Mouse (Mus musculus): Measurements from ENCODE around the gene Nlrc4. TPM values are rescaled to one million over a fixed set of nuclear protein-coding genes. Genes with fewer than 3 reads are reported as not detected.

Nlrc4 gene
- polyA plus RNA-seq, 1 experiment = 1.4 TPM

GRCm38 (mm10) chr17:74395383-74396065, 63.4 kb downstream of the Nlrc4 start, which contains the start of gene Slc30a6:
TSS of gene Slc30a6 (plus strand) at chr17:74395608.
- DNase-seq (ENCODE audit: low read depth in 1 of 2, low spot score in 2 of 2) = peak; percentile 89 to 96
- no peaks in the 10 kb centered on the region for H3K36me3 ChIP-seq (ENCODE audit: control insufficient read depth, insufficient read depth, low read length)
- H3K4me3 ChIP-seq (ENCODE audit: extremely low read depth, insufficient read depth, insufficient read length) = peak within 1 kb of the TSS; percentile 92
- peak within 1 kb of the TSS; percentile 89 for H3K27ac ChIP-seq (ENCODE audit: insufficient read depth, low read length)
- TF ChIP-seq POLR2A (IDR thresholded peaks at IDR 0.05; ENCODE audit: low read depth, low read length) (peak; percentile 85), CTCF (IDR thresholded peaks at IDR 0.05; ENCODE audit: extremely low read depth, insufficient read depth, insufficient read length, insufficient replicate concordance) (no peak)
- peaks cover 6% of the 10 kb centered on the region; the same call in 1 of the 2 replicates for H3K4me1 ChIP-seq (ENCODE audit: control insufficient read depth, insufficient read depth, insufficient read length)
- no peaks in the 10 kb centered on the region for H3K27me3 ChIP-seq (ENCODE audit: control insufficient read depth, insufficient read depth, low read length)
- under 1% methylated on average over 41 of the region's 41 CpGs for WGBS

DNA sequence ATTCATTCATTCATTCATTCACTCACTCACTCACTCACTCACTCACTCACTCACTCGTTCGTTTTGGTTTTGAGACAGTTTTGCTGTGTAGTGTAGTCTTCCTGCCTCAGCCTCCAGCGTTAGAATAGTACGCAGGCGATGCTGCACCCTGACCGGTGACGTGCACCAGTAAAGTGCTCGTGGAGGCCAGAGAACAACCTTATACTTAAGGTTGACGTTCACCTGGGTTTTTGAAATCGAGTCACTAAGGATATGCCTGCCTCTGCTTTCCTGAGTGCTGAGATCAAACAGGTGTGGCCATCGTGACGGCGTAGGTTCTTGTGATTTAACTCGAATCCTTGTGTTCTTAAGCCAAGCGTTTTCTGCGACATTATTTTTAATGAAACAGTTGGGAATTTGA, 64.1 kb downstream of the Nlrc4 start:
- Histone ChIP-seq H3K4me3 (ENCODE audit: extremely low read depth, insufficient read depth, insufficient read length) (peak overlapping the region; percentile 92), H3K27me3 (ENCODE audit: control insufficient read depth, insufficient read depth, low read length) (no peaks in the 10 kb centered on the region), H3K4me1 (ENCODE audit: control insufficient read depth, insufficient read depth, insufficient read length) (peaks cover 6% of the 10 kb centered on the region; the same call in 1 of the 2 replicates), H3K27ac (ENCODE audit: insufficient read depth, low read length) (peak overlapping the region; percentile 41; the same call in 1 of the 2 replicates), H3K36me3 (ENCODE audit: control insufficient read depth, insufficient read depth, low read length) (no peaks in the 10 kb centered on the region)
- 12% methylated on average over 16 of the region's 16 CpGs for WGBS
- DNase-seq (ENCODE audit: low read depth in 1 of 2, low spot score in 2 of 2) = peak in 1 of 2 experiments; percentile 4
- TF ChIP-seq POLR2A (IDR thresholded peaks at IDR 0.05; ENCODE audit: low read depth, low read length) = no peak
- TF ChIP-seq CTCF (IDR thresholded peaks at IDR 0.05; ENCODE audit: extremely low read depth, insufficient read depth, insufficient read length, insufficient replicate concordance) = no peak

GRCm38 (mm10) chr17:74394381-74394780, 64.6 kb downstream of the Nlrc4 start:
- peaks cover 6% of the 10 kb centered on the region; the same call in 1 of the 2 replicates for H3K4me1 ChIP-seq (ENCODE audit: control insufficient read depth, insufficient read depth, insufficient read length)
- H3K27ac ChIP-seq (ENCODE audit: insufficient read depth, low read length) = no peak overlapping the region
- no peaks in the 10 kb centered on the region for H3K36me3 ChIP-seq (ENCODE audit: control insufficient read depth, insufficient read depth, low read length)
- no peaks in the 10 kb centered on the region for H3K27me3 ChIP-seq (ENCODE audit: control insufficient read depth, insufficient read depth, low read length)
- WGBS = 78% methylated on average over 2 of the region's 2 CpGs
- no peak overlapping the region for H3K4me3 ChIP-seq (ENCODE audit: extremely low read depth, insufficient read depth, insufficient read length)
- DNase-seq (ENCODE audit: low read depth in 1 of 2, low spot score in 2 of 2) = no peak
- TF ChIP-seq CTCF (IDR thresholded peaks at IDR 0.05; ENCODE audit: extremely low read depth, insufficient read depth, insufficient read length, insufficient replicate concordance) (no peak), POLR2A (IDR thresholded peaks at IDR 0.05; ENCODE audit: low read depth, low read length) (no peak)

GRCm38 (mm10) chr17:74389847-74390246, 69.1 kb downstream of the Nlrc4 start:
- Histone ChIP-seq H3K27ac (ENCODE audit: insufficient read depth, low read length) (no peak overlapping the region), H3K4me3 (ENCODE audit: extremely low read depth, insufficient read depth, insufficient read length) (no peak overlapping the region), H3K36me3 (ENCODE audit: control insufficient read depth, insufficient read depth, low read length) (peaks cover 7% of the 10 kb centered on the region), H3K4me1 (ENCODE audit: control insufficient read depth, insufficient read depth, insufficient read length) (peaks cover 3% of the 10 kb centered on the region; the same call in 1 of the 2 replicates), H3K27me3 (ENCODE audit: control insufficient read depth, insufficient read depth, low read length) (no peaks in the 10 kb centered on the region)
- WGBS = 82% methylated on average over 3 of the region's 3 CpGs
- no peak for DNase-seq (ENCODE audit: low read depth in 1 of 2, low spot score in 2 of 2)
- TF ChIP-seq POLR2A (IDR thresholded peaks at IDR 0.05; ENCODE audit: low read depth, low read length) = no peak
- TF ChIP-seq CTCF (IDR thresholded peaks at IDR 0.05; ENCODE audit: extremely low read depth, insufficient read depth, insufficient read length, insufficient replicate concordance) = no peak

DNA sequence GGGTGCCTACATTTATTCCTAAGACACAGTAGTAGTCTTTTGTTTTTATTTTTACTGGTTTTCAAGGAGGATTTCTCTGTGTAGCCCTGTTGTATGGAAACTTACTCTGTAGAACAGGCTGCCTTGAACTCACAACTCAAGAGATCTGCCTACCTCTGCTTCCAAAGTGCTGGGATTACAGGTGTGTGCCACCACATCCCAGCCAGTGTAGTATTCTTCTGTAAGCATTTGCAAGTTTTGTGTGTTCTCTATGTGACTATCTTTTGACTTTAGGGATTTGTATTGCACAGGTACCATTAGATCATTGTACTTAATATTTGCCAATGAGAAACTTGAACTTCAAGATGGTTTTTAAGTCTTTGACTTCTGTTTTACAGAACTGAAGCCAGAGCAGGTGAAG, 72.3 kb downstream of the Nlrc4 start:
- no peak for DNase-seq (ENCODE audit: low read depth in 1 of 2, low spot score in 2 of 2)
- Histone ChIP-seq H3K4me1 (ENCODE audit: control insufficient read depth, insufficient read depth, insufficient read length) (no peaks in the 10 kb centered on the region), H3K36me3 (ENCODE audit: control insufficient read depth, insufficient read depth, low read length) (peaks cover 14% of the 10 kb centered on the region), H3K27ac (ENCODE audit: insufficient read depth, low read length) (no peak overlapping the region), H3K4me3 (ENCODE audit: extremely low read depth, insufficient read depth, insufficient read length) (no peak overlapping the region), H3K27me3 (ENCODE audit: control insufficient read depth, insufficient read depth, low read length) (no peaks in the 10 kb centered on the region)
- TF ChIP-seq CTCF (IDR thresholded peaks at IDR 0.05; ENCODE audit: extremely low read depth, insufficient read depth, insufficient read length, insufficient replicate concordance) (no peak), POLR2A (IDR thresholded peaks at IDR 0.05; ENCODE audit: low read depth, low read length) (no peak)

DNA sequence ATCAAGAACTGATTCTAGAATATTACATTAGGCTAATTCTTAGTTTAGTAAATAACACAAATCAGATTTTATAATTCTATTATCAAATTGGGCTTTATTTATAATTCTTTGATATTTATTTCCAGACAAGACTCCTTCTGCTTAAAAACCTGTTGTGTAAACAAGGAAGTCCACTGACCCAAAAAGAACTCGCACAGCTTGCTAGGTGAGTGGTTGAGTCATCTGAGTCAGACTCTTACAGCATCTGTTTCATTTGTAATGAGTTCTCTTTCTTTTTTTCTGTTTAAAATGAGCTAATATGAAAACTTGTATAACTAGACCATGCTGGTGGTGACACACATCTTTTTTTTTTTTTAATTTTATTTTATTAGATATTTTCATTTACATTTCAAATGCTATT, 82.0 kb downstream of the Nlrc4 start:
- no peak overlapping the region for H3K4me3 ChIP-seq (ENCODE audit: extremely low read depth, insufficient read depth, insufficient read length)
- H3K4me1 ChIP-seq (ENCODE audit: control insufficient read depth, insufficient read depth, insufficient read length) = no peaks in the 10 kb centered on the region
- no peaks in the 10 kb centered on the region for H3K27me3 ChIP-seq (ENCODE audit: control insufficient read depth, insufficient read depth, low read length)
- H3K27ac ChIP-seq (ENCODE audit: insufficient read depth, low read length) = no peak overlapping the region
- TF ChIP-seq CTCF (IDR thresholded peaks at IDR 0.05; ENCODE audit: extremely low read depth, insufficient read depth, insufficient read length, insufficient replicate concordance) (no peak), POLR2A (IDR thresholded peaks at IDR 0.05; ENCODE audit: low read depth, low read length) (no peak)
- peaks cover 20% of the 10 kb centered on the region for H3K36me3 ChIP-seq (ENCODE audit: control insufficient read depth, insufficient read depth, low read length)
- WGBS = 96% methylated on average over 1 of the region's 1 CpGs
- no peak for DNase-seq (ENCODE audit: low read depth in 1 of 2, low spot score in 2 of 2)

Other genes starting within 250 kb of the Nlrc4 start
- 30.7 and 35.4 TPM in 2 replicates for gene Memo1, start 163.6 kb downstream of the Nlrc4 start, polyA plus RNA-seq (2012; rRNA removed)
- gene Dpy30, start 135.2 kb downstream of the Nlrc4 start, polyA plus RNA-seq (2012; rRNA removed) = 14.1 and 14.5 TPM in 2 replicates
- 3.0 and 4.7 TPM in 2 replicates for gene Spast, start 120.2 kb downstream of the Nlrc4 start, polyA plus RNA-seq (2012; rRNA removed)
- gene Slc30a6, start 63.5 kb downstream of the Nlrc4 start, polyA plus RNA-seq (2012; rRNA removed) = 9.5 and 10.1 TPM in 2 replicates
- 35.8 and 119 TPM in 2 replicates for gene Yipf4, start 30.4 kb upstream of the Nlrc4 start, polyA plus RNA-seq (2012; rRNA removed)
- 103 and 112 TPM in 2 replicates for gene Birc6, start 69.2 kb upstream of the Nlrc4 start, polyA plus RNA-seq (2012; rRNA removed)